Mouse (Mus musculus) frontal cortex, adult (tissue): ENCODE results near the gene Lgi4.

Source experiments
- ATAC-seq: cut with Nextera tagmentation; 2 replicates; pipeline ENCODE4 v1.9.2; 2017; ENCODE audit warnings: mild to moderate bottlenecking, moderate library complexity, mixed read lengths; ENCODE audit not compliant: low TSS enrichment

Gene Lgi4

DNA sequence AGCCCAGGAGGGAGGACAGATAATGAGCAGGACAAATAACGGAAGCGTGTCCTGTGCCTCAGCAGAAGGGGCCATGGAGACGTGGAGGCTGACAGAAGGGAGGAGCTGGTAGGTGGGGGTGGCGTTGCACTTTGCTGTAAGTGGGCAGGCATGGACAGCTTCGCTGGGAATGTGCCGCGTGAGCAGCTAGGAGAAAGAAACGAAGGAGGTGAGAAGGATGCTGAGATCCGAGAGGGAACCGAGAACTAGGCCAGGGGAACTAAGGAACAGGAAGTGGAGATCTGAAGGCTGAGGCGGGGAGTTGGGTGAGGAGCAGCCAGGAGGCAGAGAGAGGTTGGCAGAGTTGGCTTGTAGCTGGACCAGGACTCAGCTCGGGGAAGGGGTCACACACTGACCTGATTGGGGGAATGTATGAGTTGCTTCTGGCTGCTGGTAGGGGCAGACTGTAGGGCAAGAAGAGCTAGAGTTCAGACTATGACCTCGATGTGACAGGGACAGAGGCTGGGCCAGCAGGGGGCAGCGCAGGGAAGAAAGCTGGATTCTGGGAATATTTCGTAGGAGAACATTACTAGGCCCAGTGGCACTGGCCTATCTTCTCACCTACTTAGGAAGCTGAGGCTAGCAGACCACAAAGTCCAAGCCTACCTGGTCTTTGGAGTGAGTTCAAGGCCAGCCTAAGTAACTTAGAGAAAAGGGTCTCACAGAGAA lies 46.1 kb downstream of the Lgi4 start:
- ATAC-seq: peak; percentile 88

DNA sequence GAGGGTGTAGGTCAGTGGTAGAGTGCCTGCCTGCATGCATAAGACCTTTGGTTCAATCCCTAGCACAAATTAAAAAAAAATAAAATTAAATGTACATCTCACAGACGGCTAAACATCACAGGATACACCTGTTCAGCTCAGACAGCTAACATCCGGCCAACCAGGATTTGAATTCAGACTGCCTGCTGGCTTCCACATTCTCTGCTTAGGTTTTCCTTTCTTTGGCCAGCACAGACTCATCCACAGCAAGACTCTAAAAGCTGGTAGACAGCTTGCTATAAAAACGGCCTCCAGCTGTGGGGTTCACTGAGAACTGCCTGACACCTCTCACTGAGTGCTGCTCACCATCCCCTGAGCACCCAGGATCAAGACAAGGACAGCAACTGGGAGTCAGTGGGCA lies 47.0 kb downstream of the Lgi4 start:
- ATAC-seq: no peak

DNA sequence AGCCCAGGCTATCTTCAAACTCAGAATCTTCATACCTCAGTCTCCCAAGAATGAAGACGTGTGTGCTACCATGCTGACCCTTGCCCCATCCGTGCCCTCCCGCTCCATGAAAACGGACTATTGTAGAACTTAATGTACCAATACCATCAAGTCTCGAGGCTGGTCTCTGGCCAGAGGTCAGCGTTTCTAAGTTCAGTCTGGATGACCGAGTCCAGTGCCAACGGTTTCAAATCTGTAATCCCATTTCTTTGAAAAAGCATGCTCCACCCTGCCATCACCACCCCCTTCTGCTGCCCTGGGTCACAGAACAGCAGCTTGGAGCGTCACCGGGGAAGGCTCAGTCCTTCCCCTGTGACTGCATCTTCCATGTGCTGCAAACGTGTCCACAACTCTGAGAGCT lies 48.6 kb downstream of the Lgi4 start:
- no peak for ATAC-seq

DNA sequence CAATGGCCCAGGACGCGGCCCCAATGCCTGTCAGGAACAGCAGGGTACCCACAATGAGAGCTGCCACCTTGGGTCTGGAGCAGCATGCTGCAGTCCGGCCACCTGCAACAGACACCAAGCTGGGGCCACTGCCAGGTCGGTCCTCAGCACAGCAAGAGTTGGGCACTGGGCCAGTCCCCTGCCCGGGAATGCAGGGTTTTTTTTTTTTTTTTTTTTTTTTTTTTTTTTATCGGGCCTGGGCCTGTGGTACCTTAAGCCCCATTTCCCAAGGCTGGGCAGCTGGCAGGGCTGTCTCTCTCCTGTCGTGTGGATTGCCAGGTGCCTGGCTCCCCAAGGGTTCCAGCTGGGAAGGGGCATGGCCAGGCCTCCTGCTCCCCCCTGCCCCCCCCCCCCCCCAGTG lies 49.9 kb downstream of the Lgi4 start:
- no peak for ATAC-seq

DNA sequence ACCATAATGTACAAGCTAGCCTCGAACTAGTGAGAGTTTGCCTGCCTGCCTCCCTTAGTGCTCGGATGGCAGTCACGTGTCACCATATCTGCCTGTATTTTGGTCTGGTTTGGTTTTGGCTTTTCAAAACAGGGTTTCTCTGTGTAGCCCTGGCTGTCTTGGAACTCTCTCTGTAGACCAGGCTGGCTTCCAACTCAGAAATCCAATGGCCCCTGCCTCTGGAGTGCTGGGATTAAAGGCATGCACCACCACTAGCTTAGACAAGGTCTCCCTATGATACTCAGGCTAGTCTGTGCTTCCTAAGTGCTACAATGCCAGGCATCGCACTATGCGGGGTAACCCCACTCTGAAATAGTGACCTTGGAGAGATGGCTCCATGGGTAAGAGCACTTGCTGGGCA lies 50.7 kb downstream of the Lgi4 start:
- no peak for ATAC-seq

DNA sequence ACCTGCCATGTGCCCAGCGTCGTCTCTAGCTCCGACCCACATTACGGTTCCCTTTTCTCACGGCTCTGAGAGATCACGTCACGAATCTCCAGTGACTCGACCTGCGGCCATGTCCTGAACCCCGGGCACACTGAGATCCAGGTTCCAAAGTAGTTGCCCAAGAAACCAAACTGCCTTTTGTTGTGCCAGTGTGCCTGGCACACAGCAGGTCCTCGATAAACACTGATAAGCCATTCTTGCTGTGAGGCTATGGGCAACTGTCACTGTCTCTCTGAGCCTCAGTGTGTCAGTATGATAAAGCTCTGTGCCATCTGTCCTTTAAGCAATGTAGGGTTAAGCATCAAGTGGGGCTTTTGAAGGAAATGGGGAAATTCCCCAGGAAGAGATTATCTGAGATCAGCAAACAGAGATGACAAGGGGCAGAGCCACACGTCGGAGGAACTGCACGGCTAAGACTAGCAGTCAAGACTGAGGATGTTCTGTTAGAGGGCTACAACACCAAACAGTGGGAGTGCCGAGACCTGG lies 51.8 kb downstream of the Lgi4 start:
- ATAC-seq: no peak

DNA sequence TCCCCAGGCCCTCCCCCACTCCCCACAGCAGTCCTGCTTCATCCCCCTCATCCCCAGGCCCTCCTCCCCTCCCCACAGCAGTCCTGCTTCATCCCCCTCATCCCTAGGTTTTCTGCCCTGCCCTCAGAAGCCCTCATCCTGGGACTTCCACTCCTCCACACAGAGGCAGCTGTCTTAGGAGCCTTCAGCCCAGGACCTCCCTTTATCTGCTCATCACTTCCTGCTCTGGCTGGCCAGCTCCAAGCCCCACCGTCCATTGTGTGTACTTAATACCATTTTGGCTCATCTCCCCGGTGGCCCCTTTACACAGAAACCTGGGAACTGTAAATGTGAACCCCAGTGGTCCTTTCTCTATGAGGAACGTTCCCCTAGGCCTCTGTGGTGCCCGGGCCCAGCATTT lies 52.9 kb downstream of the Lgi4 start:
- no peak for ATAC-seq

DNA sequence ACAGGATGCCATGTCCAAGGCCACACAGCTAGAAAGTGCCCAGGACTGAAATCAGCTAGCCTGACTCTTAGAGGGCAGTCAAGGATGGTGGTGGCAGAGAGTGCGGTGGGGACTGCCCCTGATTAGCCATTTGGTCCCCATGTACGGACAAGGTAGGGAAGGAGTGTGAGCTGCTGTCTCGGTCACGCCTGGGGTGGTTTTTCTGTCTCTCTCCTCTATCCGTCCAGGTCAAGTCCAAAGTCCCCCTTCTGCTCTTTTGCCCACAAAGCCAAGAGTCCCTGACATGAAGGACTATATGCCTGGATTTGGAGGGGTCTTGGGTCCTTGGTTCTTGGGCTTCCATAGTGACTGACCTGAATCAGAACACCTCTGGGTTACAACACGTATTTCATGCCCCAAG lies 54.7 kb downstream of the Lgi4 start:
- ATAC-seq: no peak

DNA sequence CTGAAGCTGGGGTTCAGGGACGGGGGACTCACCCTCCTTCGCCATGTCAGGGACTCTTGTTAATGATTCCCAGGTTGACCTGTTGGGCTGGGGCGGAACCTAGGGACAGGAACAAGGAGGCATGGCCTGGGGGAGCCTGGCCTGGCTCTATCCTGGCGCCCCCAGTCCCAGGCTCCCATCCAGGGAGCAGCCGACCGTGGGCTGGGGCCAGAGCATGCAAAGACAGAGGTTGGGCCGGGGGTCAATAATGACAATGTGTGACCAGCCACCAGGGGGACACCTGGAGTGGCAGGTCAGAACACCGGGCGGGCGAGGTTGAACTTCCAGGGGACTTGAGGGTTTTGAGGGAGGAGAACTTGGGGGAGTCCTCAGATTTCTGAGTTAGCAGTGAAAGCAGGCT lies 55.5 kb downstream of the Lgi4 start:
- no peak for ATAC-seq

DNA sequence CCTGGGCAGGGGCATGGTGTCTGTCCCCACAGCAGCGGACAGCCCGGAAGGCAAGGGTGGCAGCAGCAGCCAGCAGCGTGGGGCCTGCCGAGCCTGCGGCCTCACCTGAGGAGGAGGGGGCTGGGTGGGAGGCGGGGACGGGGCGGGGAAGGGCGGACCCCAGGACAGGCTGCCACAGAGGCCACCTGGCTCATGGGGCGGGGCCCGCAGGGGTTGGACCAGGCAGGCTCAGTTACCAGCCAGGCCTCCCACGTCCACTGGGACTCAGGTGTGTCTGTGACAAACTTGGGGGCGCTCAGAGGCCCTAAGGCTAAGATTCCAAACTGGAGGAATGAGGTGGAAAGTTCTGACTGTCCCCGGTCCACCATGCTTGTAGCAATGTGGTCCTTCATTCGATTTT lies 56.0 kb downstream of the Lgi4 start, which contains the start of gene Hpn:
Hpn (minus strand) TSS at position 109 of the 400 bp plus-strand sequence.
- ATAC-seq: no peak

DNA sequence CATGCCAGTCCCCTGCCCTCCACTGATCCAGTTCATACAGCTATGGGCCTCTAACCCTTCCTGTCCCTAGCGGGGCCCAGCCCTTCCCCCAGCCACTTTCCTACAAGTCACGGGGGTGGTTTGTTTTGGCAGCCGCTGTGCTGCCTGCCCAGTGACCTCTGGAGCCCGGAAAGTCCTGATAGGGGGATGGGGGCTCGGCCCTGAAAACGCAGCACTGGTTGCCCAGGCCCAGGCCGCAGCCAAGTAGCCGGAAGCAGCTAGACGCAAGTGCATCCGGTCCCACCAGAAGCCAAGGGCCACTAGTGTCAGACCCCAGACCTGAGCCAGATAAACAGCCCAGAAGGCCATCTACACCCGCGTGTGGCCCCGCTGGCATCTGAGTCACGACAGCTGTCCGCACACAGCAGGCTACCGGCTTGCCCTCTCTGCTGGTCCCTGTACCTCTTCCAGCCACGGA lies 56.5 kb downstream of the Lgi4 start:
- no peak for ATAC-seq

DNA sequence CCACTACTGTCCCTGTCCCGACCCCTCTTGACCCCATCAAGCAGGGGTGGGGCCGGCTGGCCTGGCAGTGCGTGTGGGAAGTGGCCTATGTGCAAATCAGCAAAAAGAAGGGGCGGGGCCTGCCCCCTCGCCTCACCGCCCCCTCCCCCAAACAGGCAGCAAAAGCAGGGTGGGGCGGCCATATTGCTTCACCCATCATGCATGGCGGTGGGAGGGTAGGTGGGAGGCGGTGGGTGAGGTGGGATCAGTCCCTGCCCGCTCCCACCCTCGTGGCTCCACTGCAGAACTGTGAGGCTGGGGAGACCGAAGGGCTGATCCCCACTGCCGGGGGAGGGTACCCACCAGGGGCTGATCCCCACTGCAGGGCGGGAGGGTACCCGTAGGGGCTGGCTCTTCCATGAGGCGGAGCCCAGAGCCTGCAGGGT lies 57.6 kb downstream of the Lgi4 start:
- no peak for ATAC-seq

DNA sequence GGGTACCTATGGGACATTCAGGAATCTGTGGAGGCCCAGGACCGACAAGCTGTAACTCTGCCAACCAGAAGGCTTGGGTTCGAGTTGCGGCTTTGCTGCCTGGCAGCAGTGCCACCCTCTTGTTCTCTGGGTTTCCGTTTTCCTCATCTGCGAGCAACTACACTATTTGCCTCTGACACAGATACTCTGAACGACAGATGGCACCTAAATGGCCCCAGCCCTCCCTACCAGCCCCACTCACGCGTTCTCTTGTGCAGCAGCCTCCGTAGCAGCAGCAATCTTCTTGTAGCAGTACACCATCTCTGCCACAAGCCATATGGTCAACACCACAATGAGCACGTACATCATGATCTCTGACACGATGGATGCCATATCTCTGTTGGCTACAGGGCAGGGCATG lies 58.3 kb downstream of the Lgi4 start:
- 0 out of 2 replicates have a peak, but pooled peaks have one; percentile 6 for ATAC-seq

DNA sequence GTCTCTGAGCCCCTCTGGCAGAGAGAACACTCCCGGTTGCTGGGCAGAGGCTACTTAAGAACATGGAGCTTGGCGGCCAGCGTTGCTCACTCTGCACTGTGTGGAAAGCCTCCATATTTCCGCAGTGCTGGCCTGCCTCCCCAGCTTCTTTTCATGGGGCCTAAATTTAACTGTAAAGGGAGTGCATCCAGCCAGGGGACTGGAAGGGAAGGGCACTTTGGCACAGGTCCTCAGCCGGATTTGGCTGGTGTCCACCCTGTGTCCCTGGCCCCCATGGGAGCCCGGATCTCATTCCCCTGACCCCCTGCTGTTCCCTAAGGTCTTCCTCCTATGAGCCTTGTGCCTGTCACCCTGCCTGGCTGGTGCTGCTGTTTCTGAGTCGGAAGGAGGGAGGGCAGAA lies 59.3 kb downstream of the Lgi4 start:
- ATAC-seq: peak; percentile 44; the same call in 1 of the 2 replicates

DNA sequence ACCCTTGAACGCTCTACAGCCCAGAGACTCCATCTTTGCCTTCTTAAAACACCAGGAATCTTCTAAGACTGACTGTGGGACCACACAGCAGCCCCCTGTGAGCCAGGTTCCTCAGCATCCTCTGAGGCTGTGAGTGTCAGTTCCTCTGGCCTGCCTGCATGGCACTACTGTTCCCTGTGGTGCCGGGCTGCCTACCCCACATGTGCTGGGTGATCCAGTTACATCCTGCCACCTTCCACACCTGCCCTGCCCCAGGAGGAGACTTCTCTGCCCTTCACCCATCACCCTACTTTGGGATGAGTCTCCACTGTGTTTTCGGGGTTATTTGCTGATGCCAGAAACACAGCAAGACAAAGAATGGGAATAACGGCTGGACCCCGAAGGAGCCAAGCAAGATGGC lies 60.4 kb downstream of the Lgi4 start:
- ATAC-seq: no peak
